Mouse (Mus musculus) kidney, postnatal 0 days (tissue): ENCODE measurements around the gene Gabarapl1. TPM values are rescaled to one million over a fixed set of nuclear protein-coding genes. Genes with fewer than 3 reads are reported as not detected.
A peak's percentile ranks its signal among the peaks of the same experiment; 100 is the strongest.

Source experiments
- ATAC-seq: fragments of 200-750 bp; cut with Nextera tagmentation; replicated peaks from 2 replicates; pipeline ENCODE4 v1.8.0; 2017; ENCODE audit warnings: low read depth, moderate number of reproducible peaks, moderate TSS enrichment, moderate library complexity; ENCODE audit not compliant: low FRiP score
- DNase-seq: peaks from one replicate; pipeline ENCODE4 v3.0.0-alpha.2; 2016; ENCODE audit warnings: low spot score
- H3K27ac ChIP-seq: fragments of 300-500 bp; sonication (generic); 2 replicates; pipeline ENCODE4 v1.5.1; 2014; ENCODE audit warnings: mild to moderate bottlenecking
- H3K27me3 ChIP-seq: fragments of 300-500 bp; sonication (generic); 2 replicates; pipeline ENCODE4 v1.6.1; 2014; ENCODE audit warnings: low read length, mixed read lengths; ENCODE audit not compliant: insufficient read depth
- H3K36me3 ChIP-seq: fragments of 300-500 bp; sonication (generic); 2 replicates; pipeline ENCODE4 v1.6.1; 2014; ENCODE audit warnings: low read length, mixed read lengths; ENCODE audit not compliant: insufficient read depth
- H3K4me1 ChIP-seq: fragments of 300-500 bp; sonication (generic); replicated peaks from 2 replicates; pipeline ENCODE4 v1.6.1; 2014; ENCODE audit warnings: antibody characterized with exemption, low read length, mixed read lengths; ENCODE audit not compliant: insufficient read depth
- H3K4me2 ChIP-seq: fragments of 300-500 bp; sonication (generic); 2 replicates; pipeline ENCODE4 v1.6.1; 2014; ENCODE audit warnings: mild to moderate bottlenecking, low read length, moderate library complexity, mixed read lengths
- H3K4me3 ChIP-seq: fragments of 300-500 bp; sonication (generic); replicated peaks from 2 replicates; pipeline ENCODE4 v1.5.1; 2014; ENCODE audit warnings: low read depth, low read length
- H3K9ac ChIP-seq: fragments of 300-500 bp; sonication (generic); 2 replicates; pipeline ENCODE4 v1.6.1; 2014; ENCODE audit warnings: low read depth, low read length
- H3K9me3 ChIP-seq: fragments of 300-500 bp; sonication (generic); replicated peaks from 2 replicates; pipeline ENCODE4 v1.6.1; 2016; ENCODE audit warnings: low read length, inconsistent platforms, mixed read lengths
- CTCF ChIP-seq: IDR thresholded peaks from 2 replicates; pipeline ENCODE4 v1.5.1; 2016; ENCODE audit warnings: antibody characterized with exemption, low read depth, mild to moderate bottlenecking, moderate library complexity
- WGBS: fragments of 180-500 bp; shearing (Covaris S2); extraction: QIAGEN DNeasy Blood & Tissue Kit; methylation state at CpG from one replicate; pipeline ENCODE4 v1.1.7; 2014; 5-methylcytosine and 5-hydroxymethylcytosine counted together
- polyA plus RNA-seq: library from polyadenylated mRNA; unstranded; fragments of >200 nt; fragmentation: Nextera tagmentation; extraction: Ambion mirVana; gene quantifications from 2 replicates; pipeline ENCODE4 v1.2.1, GENCODE M21; 2015

Gabarapl1 gene
- polyA plus RNA-seq, 1 experiment from 2014 or later: 126 TPM

- 19% methylated on average over 7 of the region's 7 CpGs for WGBS
- TF ChIP-seq CTCF: peak; percentile 31; the same call in 1 of the 2 replicates
- Histone ChIP-seq H3K9me3 (no peaks in the 10 kb centered on the region), H3K27me3 (no peaks in the 10 kb centered on the region), H3K36me3 (no peaks in the 10 kb centered on the region), H3K4me1 (peaks cover 11% of the 10 kb centered on the region), H3K4me3 (peak overlapping the region; percentile 95), H3K9ac (peak overlapping the region; percentile 91; the same call in 1 of the 2 replicates), H3K4me2 (peak overlapping the region; percentile 83), H3K27ac (peak overlapping the region; percentile 95)
- ATAC-seq (peak; percentile 77), DNase-seq (peak; percentile 91)
These were observed 411 bp upstream of the Gabarapl1 start for GRCm38 (mm10) chr6:129532556-129532941.

GRCm38 (mm10) chr6:129534057-129534456, 1.1 kb downstream of the Gabarapl1 start:
- Histone ChIP-seq H3K4me1 (peaks cover 11% of the 10 kb centered on the region), H3K9ac (peak overlapping the region; percentile 91), H3K27ac (peak overlapping the region; percentile 95), H3K36me3 (peaks cover 13% of the 10 kb centered on the region; the same call in 1 of the 2 replicates), H3K4me2 (peak overlapping the region; percentile 83), H3K9me3 (no peaks in the 10 kb centered on the region), H3K27me3 (no peaks in the 10 kb centered on the region), H3K4me3 (peak overlapping the region; percentile 95)
- DNase-seq (peak; percentile 56), ATAC-seq (no peak; the same call in 1 of the 2 replicates)
- WGBS: 14% methylated on average over 9 of the region's 9 CpGs
- no peak for TF ChIP-seq CTCF

GRCm38 (mm10) chr6:129534627-129535190, 1.7 kb downstream of the Gabarapl1 start:
- Histone ChIP-seq H3K27ac (peak overlapping the region; percentile 95), H3K9ac (peak overlapping the region; percentile 91), H3K4me2 (peak overlapping the region; percentile 83), H3K36me3 (peaks cover 19% of the 10 kb centered on the region), H3K27me3 (no peaks in the 10 kb centered on the region), H3K4me1 (peaks cover 11% of the 10 kb centered on the region), H3K9me3 (no peaks in the 10 kb centered on the region), H3K4me3 (peak overlapping the region; percentile 95)
- ATAC-seq (peak; percentile 76), DNase-seq (peak; percentile 61)
- TF ChIP-seq CTCF: peak; percentile 26; the same call in 1 of the 2 replicates
- 30% methylated on average over 4 of the region's 4 CpGs for WGBS

- Histone ChIP-seq H3K27me3 (no peaks in the 10 kb centered on the region), H3K9ac (peak overlapping the region; percentile 20; the same call in 1 of the 2 replicates), H3K4me2 (peak overlapping the region; percentile 83), H3K4me3 (0 out of 2 replicates have a peak overlapping the region, but pooled peaks have one; percentile 95), H3K4me1 (peaks cover 11% of the 10 kb centered on the region; the same call in 1 of the 2 replicates), H3K27ac (no peak overlapping the region), H3K36me3 (peaks cover 28% of the 10 kb centered on the region), H3K9me3 (no peaks in the 10 kb centered on the region)
- no peak for DNase-seq
- ATAC-seq: no peak
- TF ChIP-seq CTCF: no peak
- 64% methylated on average over 4 of the region's 4 CpGs for WGBS
These were observed 2.8 kb downstream of the Gabarapl1 start for GRCm38 (mm10) chr6:129535723-129536122.

- TF ChIP-seq CTCF: no peak
- Histone ChIP-seq H3K36me3 (peaks cover 45% of the 10 kb centered on the region), H3K9ac (no peak overlapping the region), H3K27me3 (no peaks in the 10 kb centered on the region), H3K4me1 (peaks cover 11% of the 10 kb centered on the region; the same call in 1 of the 2 replicates), H3K9me3 (no peaks in the 10 kb centered on the region), H3K4me3 (no peak overlapping the region), H3K27ac (no peak overlapping the region), H3K4me2 (no peak overlapping the region)
- no peak for DNase-seq
- no peak for ATAC-seq
- 64% methylated on average over 6 of the region's 6 CpGs for WGBS
These were observed 5.6 kb downstream of the Gabarapl1 start for GRCm38 (mm10) chr6:129538555-129538954.

GRCm38 (mm10) chr6:129541931-129542330, 9.0 kb downstream of the Gabarapl1 start:
- DNase-seq (no peak), ATAC-seq (no peak)
- Histone ChIP-seq H3K4me3 (no peak overlapping the region), H3K4me2 (no peak overlapping the region), H3K4me1 (no peaks in the 10 kb centered on the region), H3K36me3 (peaks cover 45% of the 10 kb centered on the region), H3K27me3 (no peaks in the 10 kb centered on the region), H3K27ac (no peak overlapping the region), H3K9ac (no peak overlapping the region), H3K9me3 (no peaks in the 10 kb centered on the region)
- WGBS: 89% methylated on average over 9 of the region's 9 CpGs
- no peak for TF ChIP-seq CTCF
